Mouse (Mus musculus): ENCODE data around the gene Slc2a3. TPM values are rescaled to one million over a fixed set of nuclear protein-coding genes. Genes with fewer than 3 reads are reported as not detected.
"Not testable (repeated sequence)": the region's sequence is repeated elsewhere in the genome, so short reads cannot be mapped to it uniquely, and the experiment has no call there.

The Slc2a3 gene
- polyA plus RNA-seq, 1 experiment from 2014 or later: 9.3 TPM

DNA sequence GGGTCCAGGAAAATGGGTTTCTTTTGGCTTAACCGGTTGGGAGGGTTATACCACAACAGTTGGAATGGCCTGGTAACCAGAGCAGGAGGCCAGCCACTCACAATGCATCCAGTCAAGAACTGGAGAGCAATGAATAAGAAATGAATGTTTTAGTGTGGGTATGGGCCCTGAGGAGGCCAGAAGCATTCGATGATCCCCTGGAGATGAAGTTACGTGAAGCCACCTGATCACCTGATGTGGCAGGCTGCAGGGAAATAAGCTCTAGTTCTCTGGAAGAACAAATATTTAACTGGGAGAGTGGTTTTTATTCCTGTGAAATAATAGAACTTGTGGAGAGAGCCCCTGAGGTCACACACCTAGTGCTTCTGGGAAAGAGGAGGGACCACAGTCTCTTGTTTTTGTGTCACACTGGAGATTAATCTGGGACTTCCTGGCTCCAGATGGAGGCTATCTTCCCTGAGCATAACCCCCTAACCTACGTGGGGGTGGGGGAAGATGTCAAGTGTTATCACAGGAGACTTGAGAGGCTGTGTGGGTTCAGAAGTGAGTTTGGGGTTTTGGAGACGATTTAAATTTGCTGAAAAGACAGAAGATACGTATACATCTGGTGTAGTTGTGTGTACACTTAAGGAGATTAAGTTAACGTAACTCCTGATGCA, 86.6 kb downstream of the Slc2a3 start:
- Histone ChIP-seq H3K4me2 (no peak overlapping the region), H3K9me3 (replicated peaks) (no peaks in the 10 kb centered on the region), H3K4me3 (no peak overlapping the region), H3K27ac (no peak overlapping the region), H3K9ac (no peak overlapping the region), H3K36me3 (ENCODE audit: poor library complexity, severe bottlenecking) (no peaks in the 10 kb centered on the region), H3K4me1 (no peaks in the 10 kb centered on the region), H3K27me3 (no peaks in the 10 kb centered on the region)
- no peak for ATAC-seq
- WGBS: 61% methylated on average over 7 of the region's 7 CpGs

DNA sequence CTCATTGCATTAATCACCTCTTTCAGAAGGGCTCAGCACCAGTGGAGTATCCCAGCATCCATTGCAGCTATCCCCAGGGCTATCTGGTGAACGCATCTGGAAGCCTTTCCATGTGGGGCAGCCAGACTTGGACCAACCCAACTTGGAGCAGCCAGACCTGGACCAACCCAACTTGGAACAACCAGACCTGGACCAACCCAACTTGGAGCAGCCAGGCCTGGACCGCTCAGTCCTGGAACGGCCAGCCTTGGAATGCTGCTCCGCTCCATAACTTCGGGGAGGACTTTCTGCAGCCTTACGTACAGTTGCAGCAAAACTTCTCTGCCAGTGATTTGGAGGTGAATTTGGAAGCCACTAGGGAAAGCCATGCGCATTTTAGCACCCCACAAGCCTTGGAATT, 88.3 kb downstream of the Slc2a3 start:
- H3K27ac ChIP-seq; H3K4me1 ChIP-seq; H3K4me2 ChIP-seq; H3K4me3 ChIP-seq; H3K9me3 ChIP-seq (replicated peaks); H3K27me3 ChIP-seq; H3K9ac ChIP-seq; ATAC-seq; H3K36me3 ChIP-seq (ENCODE audit: poor library complexity, severe bottlenecking): not testable (repeated sequence)
- WGBS: 92% methylated on average over 7 of the region's 7 CpGs

DNA sequence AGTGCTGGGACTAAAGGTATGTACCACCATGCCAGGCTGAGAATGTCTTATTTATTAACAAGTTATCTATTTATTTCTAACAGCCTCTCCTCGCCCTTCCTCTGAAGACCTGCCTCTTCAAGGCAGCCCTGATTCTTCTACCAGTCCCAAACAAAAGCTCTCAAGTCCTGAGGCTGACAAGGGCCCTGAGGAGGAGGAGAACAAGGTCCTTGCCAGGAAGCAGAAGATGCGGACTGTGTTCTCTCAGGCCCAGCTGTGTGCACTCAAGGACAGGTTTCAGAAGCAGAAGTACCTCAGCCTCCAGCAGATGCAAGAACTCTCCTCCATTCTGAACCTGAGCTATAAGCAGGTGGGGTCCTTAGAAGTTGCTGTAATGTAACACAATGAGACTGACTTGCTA, 90.0 kb downstream of the Slc2a3 start:
- H3K9ac ChIP-seq: no peak overlapping the region
- no peaks in the 10 kb centered on the region for H3K9me3 ChIP-seq (replicated peaks)
- H3K4me2 ChIP-seq: no peak overlapping the region
- H3K27ac ChIP-seq: no peak overlapping the region
- H3K27me3 ChIP-seq: 0 out of 2 replicates have a peak, but pooled peaks cover 4% of the 10 kb centered on the region
- no peak for ATAC-seq
- no peak overlapping the region for H3K4me3 ChIP-seq
- no peaks in the 10 kb centered on the region for H3K36me3 ChIP-seq (ENCODE audit: poor library complexity, severe bottlenecking)
- 87% methylated on average over 2 of the region's 2 CpGs for WGBS
- H3K4me1 ChIP-seq: no peaks in the 10 kb centered on the region

DNA sequence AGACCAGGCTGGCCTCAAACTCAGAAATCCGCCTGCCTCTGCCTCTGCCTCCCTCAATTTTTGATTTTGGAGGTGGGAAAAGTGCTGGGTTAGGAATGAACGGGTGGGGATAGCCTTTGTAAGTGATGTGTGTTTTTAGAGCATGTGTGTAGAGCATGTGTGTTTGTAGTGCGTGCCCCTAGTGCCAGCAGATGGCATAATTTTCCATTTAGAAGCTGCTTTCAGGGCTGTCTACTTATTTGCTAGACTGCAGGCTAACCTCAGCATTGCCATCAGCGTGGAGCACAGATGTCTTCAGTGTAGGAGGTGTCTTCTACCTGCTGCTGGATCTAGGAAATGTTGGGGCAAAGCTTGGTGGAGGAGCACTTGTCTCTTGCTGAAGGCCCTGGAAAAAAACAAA, 92.6 kb downstream of the Slc2a3 start:
- WGBS: 83% methylated on average over 4 of the region's 4 CpGs
- H3K4me1 ChIP-seq: no peaks in the 10 kb centered on the region
- H3K27me3 ChIP-seq: 0 out of 2 replicates have a peak, but pooled peaks cover 4% of the 10 kb centered on the region
- no peaks in the 10 kb centered on the region for H3K9me3 ChIP-seq (replicated peaks)
- H3K27ac ChIP-seq: no peak overlapping the region
- no peak overlapping the region for H3K4me2 ChIP-seq
- ATAC-seq: no peak
- no peaks in the 10 kb centered on the region for H3K36me3 ChIP-seq (ENCODE audit: poor library complexity, severe bottlenecking)
- H3K9ac ChIP-seq: no peak overlapping the region
- no peak overlapping the region for H3K4me3 ChIP-seq

DNA sequence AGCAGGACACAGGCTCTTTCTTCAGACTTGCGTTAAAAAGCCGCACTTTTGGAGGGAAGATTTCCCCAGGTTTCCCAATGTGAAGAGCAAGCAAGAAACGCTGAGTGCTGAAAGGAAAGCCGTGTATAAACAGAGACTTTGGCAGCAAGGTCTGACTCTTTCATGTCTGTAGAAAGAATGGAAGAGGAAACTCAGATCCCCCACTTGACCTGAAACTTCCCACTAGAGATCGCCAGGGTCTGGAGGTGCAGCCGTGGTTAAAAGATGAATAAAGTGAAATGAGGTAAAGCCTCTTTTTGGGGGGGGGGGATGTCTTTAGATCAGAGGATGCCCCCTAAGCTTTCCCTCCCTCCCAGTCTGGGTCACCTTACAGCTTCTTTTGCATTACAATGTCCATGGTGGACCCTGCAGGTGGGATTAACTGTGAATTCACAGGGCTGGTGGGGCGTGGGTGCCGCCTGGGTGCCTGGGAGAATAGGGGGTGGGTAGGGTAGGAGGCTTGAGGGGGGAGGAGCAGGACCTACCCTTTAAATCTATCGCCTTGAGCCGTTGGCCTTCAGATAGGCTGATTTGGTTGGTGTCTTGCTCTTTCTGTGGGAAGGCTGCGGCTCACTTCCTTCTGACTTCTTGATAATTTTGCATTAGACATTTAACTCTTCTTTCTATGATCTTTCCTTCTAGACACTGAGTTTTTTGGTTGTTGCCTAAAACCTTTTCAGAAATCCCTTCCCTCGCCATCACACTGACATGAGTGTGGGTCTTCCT, 94.2 kb downstream of the Slc2a3 start, which contains the start of gene Nanog:
Nanog (plus strand) TSS at position 454 of the 765 bp plus-strand sequence.
- ATAC-seq: no peak
- H3K4me2 ChIP-seq: no peak within 1 kb of the TSS
- 0 out of 2 replicates have a peak, but pooled peaks cover 4% of the 10 kb centered on the region for H3K27me3 ChIP-seq
- H3K9ac ChIP-seq: no peak within 1 kb of the TSS
- H3K36me3 ChIP-seq (ENCODE audit: poor library complexity, severe bottlenecking): no peaks in the 10 kb centered on the region
- H3K4me1 ChIP-seq: peaks cover 7% of the 10 kb centered on the region
- WGBS: 24% methylated on average over 12 of the region's 12 CpGs
- H3K4me3 ChIP-seq: no peak within 1 kb of the TSS
- H3K27ac ChIP-seq: no peak within 1 kb of the TSS
- no peaks in the 10 kb centered on the region for H3K9me3 ChIP-seq (replicated peaks)

DNA sequence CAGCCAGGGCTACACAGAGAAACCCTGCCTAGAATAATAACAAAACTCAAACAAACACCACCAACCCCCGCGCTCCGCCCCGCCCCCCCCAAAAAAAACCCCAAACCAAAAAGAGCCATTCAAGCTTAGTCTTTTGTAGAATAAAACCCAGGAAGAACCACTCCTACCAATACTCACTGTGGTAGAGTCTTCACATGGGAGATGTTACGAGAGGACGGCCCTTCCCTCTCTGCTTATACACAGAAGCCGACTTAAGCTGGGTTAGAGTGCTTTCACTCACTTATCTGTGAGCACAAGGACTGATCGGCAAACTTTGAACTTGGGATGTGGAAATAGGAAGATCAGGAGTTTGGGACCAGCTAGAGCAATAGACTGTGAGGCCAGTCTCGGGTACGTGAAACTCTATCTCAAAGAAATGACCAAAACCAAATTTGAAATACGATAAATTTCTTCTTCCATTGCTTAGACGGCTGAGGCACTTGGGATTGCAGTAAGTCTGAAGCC, 95.1 kb downstream of the Slc2a3 start:
- Histone ChIP-seq H3K9me3 (replicated peaks) (no peaks in the 10 kb centered on the region), H3K27ac (no peak overlapping the region), H3K36me3 (ENCODE audit: poor library complexity, severe bottlenecking) (no peaks in the 10 kb centered on the region), H3K4me2 (no peak overlapping the region), H3K4me1 (peaks cover 10% of the 10 kb centered on the region), H3K9ac (no peak overlapping the region), H3K27me3 (0 out of 2 replicates have a peak, but pooled peaks cover 4% of the 10 kb centered on the region), H3K4me3 (no peak overlapping the region)
- no peak for ATAC-seq
- 76% methylated on average over 12 of the region's 12 CpGs for WGBS

DNA sequence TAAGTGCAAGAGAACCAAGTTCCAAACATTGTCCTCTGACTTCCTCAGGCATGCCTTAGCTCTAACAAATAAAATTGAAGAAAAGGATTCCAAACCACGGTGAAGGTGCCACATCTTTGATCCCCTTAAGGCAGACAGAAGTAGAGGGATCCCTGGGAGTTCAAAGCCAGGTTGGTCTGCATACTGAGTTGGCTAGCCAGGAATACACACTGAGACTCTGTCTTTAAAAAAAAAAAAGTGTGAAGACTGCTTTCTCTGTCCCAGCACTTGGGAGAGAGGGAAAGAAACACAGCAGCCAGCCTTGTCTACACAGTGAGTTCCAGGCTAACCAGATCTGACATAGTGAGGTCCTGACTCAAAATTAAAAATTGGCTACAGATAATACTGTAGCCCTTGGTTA, 97.7 kb downstream of the Slc2a3 start:
- no peak for ATAC-seq
- Histone ChIP-seq H3K4me1 (peaks cover 10% of the 10 kb centered on the region), H3K27me3 (0 out of 2 replicates have a peak, but pooled peaks cover 4% of the 10 kb centered on the region), H3K9me3 (replicated peaks) (no peaks in the 10 kb centered on the region), H3K27ac (no peak overlapping the region), H3K9ac (no peak overlapping the region), H3K4me3 (no peak overlapping the region), H3K36me3 (ENCODE audit: poor library complexity, severe bottlenecking) (no peaks in the 10 kb centered on the region), H3K4me2 (no peak overlapping the region)
- WGBS: 13% methylated on average over 1 of the region's 1 CpGs

DNA sequence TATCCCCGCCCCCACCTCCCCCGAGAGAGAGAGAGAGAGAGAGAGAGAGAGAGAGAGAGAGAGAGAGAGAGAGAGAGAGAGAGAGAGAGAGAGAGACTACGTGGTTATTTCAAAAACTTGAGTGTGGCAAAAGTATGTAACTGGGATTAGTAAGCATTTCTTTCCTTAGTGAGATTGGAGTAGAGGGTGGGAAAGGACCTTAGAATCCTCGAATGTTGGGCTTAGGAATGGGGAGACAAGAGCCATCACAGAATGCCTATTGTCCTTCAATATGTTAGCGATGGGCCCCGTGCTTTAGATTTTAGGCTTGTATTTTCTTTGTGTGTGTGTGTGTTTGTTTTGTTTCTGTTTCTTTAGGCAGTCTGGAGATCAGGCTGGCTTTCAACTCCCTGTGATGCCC, 98.2 kb downstream of the Slc2a3 start:
- Histone ChIP-seq H3K9me3 (replicated peaks) (no peaks in the 10 kb centered on the region), H3K36me3 (ENCODE audit: poor library complexity, severe bottlenecking) (no peaks in the 10 kb centered on the region), H3K4me2 (peak overlapping the region; percentile 51), H3K4me1 (peaks cover 10% of the 10 kb centered on the region), H3K4me3 (no peak overlapping the region), H3K27me3 (0 out of 2 replicates have a peak, but pooled peaks cover 4% of the 10 kb centered on the region), H3K9ac (no peak overlapping the region), H3K27ac (peak overlapping the region; percentile 41; the same call in 1 of the 2 replicates)
- ATAC-seq: no peak
- WGBS: 12% methylated on average over 6 of the region's 6 CpGs

DNA sequence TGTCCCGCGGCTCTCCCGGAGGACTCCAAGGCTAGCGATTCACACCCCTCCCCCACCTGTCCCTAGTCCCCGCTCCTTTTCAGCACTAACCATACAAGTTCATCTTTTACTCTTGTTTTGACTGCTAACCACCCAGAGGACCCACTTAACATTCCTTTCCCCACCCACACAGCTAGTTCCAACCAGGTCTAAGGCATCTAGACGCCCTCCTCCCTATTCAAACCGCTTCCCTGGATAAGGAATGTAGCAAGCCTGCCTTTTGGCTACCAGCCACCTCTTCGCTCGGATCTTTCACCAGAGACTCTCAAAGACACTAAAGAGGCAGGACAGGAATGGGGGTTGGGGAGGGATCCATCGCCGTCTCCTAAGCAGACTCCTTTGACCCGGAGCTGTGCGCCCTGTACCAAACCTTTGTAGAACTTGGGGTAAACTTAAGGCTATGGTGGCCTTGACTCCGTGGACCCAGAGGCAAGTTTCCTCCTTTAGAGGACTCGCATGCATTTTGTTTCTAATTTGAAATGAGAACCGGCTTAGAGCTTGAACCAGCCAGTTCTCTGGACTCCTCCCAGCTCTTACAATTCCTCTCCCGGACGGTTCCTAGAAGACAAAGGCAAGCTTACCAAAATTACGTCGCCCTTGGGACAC, 98.8 kb downstream of the Slc2a3 start:
- Histone ChIP-seq H3K4me2 (peak overlapping the region; percentile 51), H3K27me3 (no peaks in the 10 kb centered on the region), H3K4me3 (peak overlapping the region; percentile 26), H3K9me3 (replicated peaks) (no peaks in the 10 kb centered on the region), H3K27ac (peak overlapping the region; percentile 41), H3K9ac (peak overlapping the region; percentile 2; the same call in 1 of the 2 replicates), H3K36me3 (ENCODE audit: poor library complexity, severe bottlenecking) (no peaks in the 10 kb centered on the region), H3K4me1 (peaks cover 10% of the 10 kb centered on the region)
- ATAC-seq: peak; percentile 86
- 2% methylated on average over 20 of the region's 20 CpGs for whole genome bisulfite sequencing

DNA sequence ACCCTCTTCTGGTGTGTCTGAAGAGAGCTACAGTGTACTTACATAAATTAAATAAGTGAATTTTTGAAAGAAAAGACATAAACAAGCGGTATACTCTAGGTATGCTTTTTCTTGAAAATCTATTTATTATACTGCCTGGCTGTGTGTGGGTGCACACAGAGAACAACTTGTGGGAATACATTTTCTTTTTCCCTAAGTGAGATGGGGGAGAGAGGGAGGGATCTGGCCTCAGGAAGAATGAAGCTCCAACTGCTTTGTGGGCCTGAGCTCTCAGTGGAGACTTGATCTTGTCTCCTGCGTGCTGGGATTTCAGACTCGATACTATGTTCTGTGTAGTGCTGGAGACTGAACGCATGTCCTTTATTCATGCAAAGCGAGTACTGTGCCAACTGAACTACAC, 99.6 kb downstream of the Slc2a3 start:
- 73% methylated on average over 5 of the region's 5 CpGs for WGBS
- no peak overlapping the region for H3K4me3 ChIP-seq
- H3K36me3 ChIP-seq (ENCODE audit: poor library complexity, severe bottlenecking): no peaks in the 10 kb centered on the region
- ATAC-seq: no peak
- no peak overlapping the region for H3K4me2 ChIP-seq
- H3K27ac ChIP-seq: no peak overlapping the region
- H3K9ac ChIP-seq: no peak overlapping the region
- no peaks in the 10 kb centered on the region for H3K27me3 ChIP-seq
- no peaks in the 10 kb centered on the region for H3K9me3 ChIP-seq (replicated peaks)
- peaks cover 10% of the 10 kb centered on the region for H3K4me1 ChIP-seq

DNA sequence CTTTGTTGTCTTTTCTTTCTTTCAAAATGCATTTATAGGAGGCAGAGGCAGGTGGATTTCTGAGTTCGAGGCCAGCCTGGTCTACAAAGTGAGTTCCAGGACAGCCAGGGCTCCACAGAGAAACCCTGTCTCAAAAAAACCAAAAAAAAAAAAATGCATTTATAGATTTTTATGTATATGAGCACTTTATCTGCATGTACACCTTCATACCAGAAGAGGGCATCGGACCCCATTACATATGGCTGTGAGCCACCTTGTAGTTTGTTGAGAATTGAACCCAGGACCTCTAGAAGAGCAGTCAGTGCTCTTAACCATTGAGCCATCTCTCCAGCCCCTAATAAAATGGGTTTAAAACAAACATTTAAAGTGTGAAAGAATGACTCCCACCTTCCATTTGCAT, 101.8 kb downstream of the Slc2a3 start:
- 86% methylated on average over 2 of the region's 2 CpGs for WGBS
- peaks cover 10% of the 10 kb centered on the region for H3K4me1 ChIP-seq
- H3K36me3 ChIP-seq (ENCODE audit: poor library complexity, severe bottlenecking); H3K4me2 ChIP-seq; ATAC-seq; H3K9ac ChIP-seq; H3K27me3 ChIP-seq; H3K9me3 ChIP-seq (replicated peaks); H3K4me3 ChIP-seq; H3K27ac ChIP-seq: not testable (repeated sequence)

DNA sequence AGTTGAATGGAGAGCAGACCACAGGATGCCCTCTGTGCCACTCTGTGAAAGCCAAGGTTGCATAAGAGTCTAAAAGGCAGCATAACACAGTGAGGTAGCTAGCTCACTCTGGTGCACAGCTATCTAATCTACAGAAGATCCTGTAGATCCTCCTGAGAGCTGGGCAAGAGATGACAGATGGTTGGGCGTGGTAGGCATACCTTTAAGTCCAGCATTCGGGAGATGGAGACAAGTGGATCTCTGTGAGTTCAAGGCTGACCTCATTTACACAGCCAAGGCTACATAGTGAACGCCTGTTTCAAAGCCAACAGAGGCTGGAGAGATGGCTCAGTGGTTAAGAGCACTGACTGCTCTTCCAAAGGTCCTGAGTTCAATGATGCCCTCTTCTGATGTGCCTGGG, 106.0 kb downstream of the Slc2a3 start:
- Histone ChIP-seq H3K9ac (no peak overlapping the region), H3K4me3 (no peak overlapping the region), H3K9me3 (replicated peaks) (no peaks in the 10 kb centered on the region), H3K27me3 (no peaks in the 10 kb centered on the region), H3K36me3 (ENCODE audit: poor library complexity, severe bottlenecking) (no peaks in the 10 kb centered on the region), H3K4me1 (no peaks in the 10 kb centered on the region), H3K4me2 (no peak overlapping the region), H3K27ac (no peak overlapping the region)
- WGBS: 89% methylated on average over 3 of the region's 3 CpGs
- ATAC-seq: no peak
